Mouse (Mus musculus) neural tube, embryonic 14.5 days (tissue): Measurements from ENCODE around the gene Kdm4a. TPM values are rescaled to one million over a fixed set of nuclear protein-coding genes. Genes with fewer than 3 reads are reported as not detected.
A peak's percentile ranks its signal among the peaks of the same experiment; 100 is the strongest.

ENCODE experiments used
- ATAC-seq: fragments of 200-750 bp; cut with Nextera tagmentation; 2 replicates; pipeline ENCODE4 v1.8.0; 2017; ENCODE audit warnings: low read depth, mild to moderate bottlenecking, moderate TSS enrichment, moderate library complexity
- H3K27ac ChIP-seq: fragments of 300-500 bp; sonication (generic); 2 replicates; pipeline ENCODE4 v1.5.1; 2014; ENCODE audit warnings: low read depth, mild to moderate bottlenecking, control low read depth, low read length, moderate library complexity, mixed read lengths
- H3K27me3 ChIP-seq: fragments of 300-500 bp; sonication (generic); 2 replicates; pipeline ENCODE4 v1.6.1; 2014; ENCODE audit warnings: low read length; ENCODE audit not compliant: control insufficient read depth, insufficient read depth
- H3K36me3 ChIP-seq: fragments of 300-500 bp; sonication (generic); 2 replicates; pipeline ENCODE4 v1.6.1; 2014; ENCODE audit warnings: low read length, mixed read lengths; ENCODE audit not compliant: control insufficient read depth, insufficient read depth
- H3K4me1 ChIP-seq: fragments of 300-500 bp; sonication (generic); 2 replicates; pipeline ENCODE4 v1.6.1; 2014; ENCODE audit warnings: low read length; ENCODE audit not compliant: control insufficient read depth, insufficient read depth
- H3K4me2 ChIP-seq: fragments of 300-500 bp; sonication (generic); 2 replicates; pipeline ENCODE4 v1.6.1; 2014; ENCODE audit warnings: mild to moderate bottlenecking, low read depth, low read length, control low read depth
- H3K4me3 ChIP-seq: fragments of 300-500 bp; sonication (generic); 2 replicates; pipeline ENCODE4 v1.5.1; 2014; ENCODE audit warnings: low read depth, low read length, control low read depth, mixed read lengths
- H3K9ac ChIP-seq: fragments of 300-500 bp; sonication (generic); replicated peaks from 2 replicates; pipeline ENCODE4 v1.6.1; 2014; ENCODE audit warnings: low read depth, mild to moderate bottlenecking, control low read depth, low read length, mixed read lengths
- H3K9me3 ChIP-seq: fragments of 300-500 bp; sonication (generic); 2 replicates; pipeline ENCODE4 v1.6.1; 2016; ENCODE audit warnings: low read length; ENCODE audit not compliant: control insufficient read depth
- WGBS: fragments of 180-500 bp; shearing (Covaris S2); extraction: QIAGEN DNeasy Blood & Tissue Kit; methylation state at CpG from one replicate; pipeline ENCODE4 v1.1.7; 2014; 5-methylcytosine and 5-hydroxymethylcytosine counted together
- polyA plus RNA-seq: library from polyadenylated mRNA; unstranded; fragments of >200 nt; fragmentation: Nextera tagmentation; extraction: Ambion mirVana; gene quantifications from 2 replicates; pipeline ENCODE4 v1.2.1, GENCODE M21; 2014

Gene Kdm4a
- polyA plus RNA-seq, 1 experiment from 2014 or later: 58.6 TPM

- no peaks in the 10 kb centered on the region for H3K9me3 ChIP-seq
- no peaks in the 10 kb centered on the region for H3K27me3 ChIP-seq
- 96% methylated on average over 1 of the region's 1 CpGs for WGBS
- no peak overlapping the region for H3K4me3 ChIP-seq
- H3K4me1 ChIP-seq: no peaks in the 10 kb centered on the region
- H3K27ac ChIP-seq: no peak overlapping the region
- H3K4me2 ChIP-seq: no peak overlapping the region
- H3K9ac ChIP-seq: no peak overlapping the region
- no peak for ATAC-seq
- H3K36me3 ChIP-seq: peaks cover 72% of the 10 kb centered on the region
Measured at GRCm38 (mm10) chr4:118214891-118215290, 35.0 kb upstream of the Kdm4a start.

- Histone ChIP-seq H3K4me3 (no peak overlapping the region), H3K27ac (no peak overlapping the region), H3K9me3 (no peaks in the 10 kb centered on the region), H3K4me1 (no peaks in the 10 kb centered on the region), H3K36me3 (peaks cover 39% of the 10 kb centered on the region), H3K4me2 (no peak overlapping the region), H3K27me3 (no peaks in the 10 kb centered on the region), H3K9ac (no peak overlapping the region)
- ATAC-seq: peak; percentile 18; the same call in 1 of the 2 replicates
- 52% methylated on average over 10 of the region's 10 CpGs for WGBS
Measured at GRCm38 (mm10) chr4:118206918-118207640, 27.2 kb upstream of the Kdm4a start.

- no peak for ATAC-seq
- no peaks in the 10 kb centered on the region for H3K27me3 ChIP-seq
- peaks cover 27% of the 10 kb centered on the region for H3K36me3 ChIP-seq
- no peaks in the 10 kb centered on the region for H3K9me3 ChIP-seq
- no peak overlapping the region for H3K4me3 ChIP-seq
- no peaks in the 10 kb centered on the region for H3K4me1 ChIP-seq
- WGBS: 90% methylated on average over 2 of the region's 2 CpGs
- H3K9ac ChIP-seq: no peak overlapping the region
- no peak overlapping the region for H3K27ac ChIP-seq
- no peak overlapping the region for H3K4me2 ChIP-seq
Measured at GRCm38 (mm10) chr4:118205906-118206305, 26.1 kb upstream of the Kdm4a start.

GRCm38 (mm10) chr4:118199093-118199492 lies 19.2 kb upstream of the Kdm4a start:
- Histone ChIP-seq H3K4me3 (no peak overlapping the region), H3K4me2 (no peak overlapping the region), H3K4me1 (no peaks in the 10 kb centered on the region), H3K9ac (no peak overlapping the region), H3K9me3 (no peaks in the 10 kb centered on the region), H3K27me3 (no peaks in the 10 kb centered on the region), H3K36me3 (no peaks in the 10 kb centered on the region), H3K27ac (no peak overlapping the region)
- no peak for ATAC-seq
- whole genome bisulfite sequencing: 94% methylated on average over 2 of the region's 2 CpGs

- no peak overlapping the region for H3K27ac ChIP-seq
Measured at GRCm38 (mm10) chr4:118198606-118199005, 18.8 kb upstream of the Kdm4a start.

GRCm38 (mm10) chr4:118196185-118196584 lies 16.3 kb upstream of the Kdm4a start:
- ATAC-seq: no peak
- H3K4me3 ChIP-seq: no peak overlapping the region
- 84% methylated on average over 10 of the region's 10 CpGs for WGBS
- H3K4me2 ChIP-seq: no peak overlapping the region
- no peaks in the 10 kb centered on the region for H3K4me1 ChIP-seq
- H3K9me3 ChIP-seq: no peaks in the 10 kb centered on the region
- H3K27ac ChIP-seq: no peak overlapping the region
- no peak overlapping the region for H3K9ac ChIP-seq
- no peaks in the 10 kb centered on the region for H3K27me3 ChIP-seq
- H3K36me3 ChIP-seq: no peaks in the 10 kb centered on the region

More at GRCm38 (mm10) chr4:118198606-118199005, 18.8 kb upstream of the Kdm4a start:
- no peak for ATAC-seq
- Histone ChIP-seq H3K4me3 (no peak overlapping the region), H3K9me3 (no peaks in the 10 kb centered on the region), H3K36me3 (no peaks in the 10 kb centered on the region), H3K27me3 (no peaks in the 10 kb centered on the region), H3K4me1 (no peaks in the 10 kb centered on the region), H3K9ac (no peak overlapping the region), H3K4me2 (no peak overlapping the region)
- WGBS: 85% methylated on average over 3 of the region's 3 CpGs

GRCm38 (mm10) chr4:118180301-118181080 lies 648 bp upstream of the Kdm4a start:
- 11% methylated on average over 17 of the region's 17 CpGs for WGBS
- peak; percentile 1; the same call in 1 of the 2 replicates for ATAC-seq

GRCm38 (mm10) chr4:118178952-118179466 lies 834 bp downstream of the Kdm4a start:
- Histone ChIP-seq H3K9me3 (no peaks in the 10 kb centered on the region), H3K9ac (peak overlapping the region; percentile 65), H3K27ac (peak overlapping the region; percentile 87), H3K4me2 (peak overlapping the region; percentile 73), H3K36me3 (peaks cover 30% of the 10 kb centered on the region), H3K4me3 (peak overlapping the region; percentile 61), H3K27me3 (no peaks in the 10 kb centered on the region), H3K4me1 (peaks cover 13% of the 10 kb centered on the region)
- no peak for ATAC-seq
- WGBS: under 1% methylated on average over 12 of the region's 12 CpGs

More at GRCm38 (mm10) chr4:118180301-118181080, 648 bp upstream of the Kdm4a start:
- Histone ChIP-seq H3K4me1 (peaks cover 13% of the 10 kb centered on the region), H3K27me3 (no peaks in the 10 kb centered on the region), H3K9me3 (no peaks in the 10 kb centered on the region), H3K36me3 (peaks cover 18% of the 10 kb centered on the region), H3K4me3 (peak overlapping the region; percentile 61), H3K9ac (peak overlapping the region; percentile 22; the same call in 1 of the 2 replicates), H3K27ac (peak overlapping the region; percentile 72), H3K4me2 (peak overlapping the region; percentile 61)

- no peak overlapping the region for H3K4me2 ChIP-seq
- H3K4me1 ChIP-seq: no peaks in the 10 kb centered on the region
- ATAC-seq: no peak
- no peaks in the 10 kb centered on the region for H3K27me3 ChIP-seq
- 94% methylated on average over 12 of the region's 12 CpGs for WGBS
- peaks cover 90% of the 10 kb centered on the region for H3K36me3 ChIP-seq
- no peak overlapping the region for H3K4me3 ChIP-seq
- H3K9me3 ChIP-seq: no peaks in the 10 kb centered on the region
- no peak overlapping the region for H3K27ac ChIP-seq
- no peak overlapping the region for H3K9ac ChIP-seq
Measured at GRCm38 (mm10) chr4:118172461-118172860, 7.4 kb downstream of the Kdm4a start.
